Mouse (Mus musculus) heart, adult 8-10 months (tissue): ENCODE measurements around the gene Rbpjl. TPM values are rescaled to one million over a fixed set of nuclear protein-coding genes. Genes with fewer than 3 reads are reported as not detected.

Source experiments
- DNase-seq: peaks from one replicate; pipeline ENCODE4 v3.0.0; 2022; ENCODE audit warnings: low spot score
- total RNA-seq, 4 experiments: library from RNA; stranded (reverse); gene quantifications; 2 replicates each; pipeline ENCODE4 v1.2.4; 2022

The Rbpjl gene
- not detected for total RNA-seq

DNA sequence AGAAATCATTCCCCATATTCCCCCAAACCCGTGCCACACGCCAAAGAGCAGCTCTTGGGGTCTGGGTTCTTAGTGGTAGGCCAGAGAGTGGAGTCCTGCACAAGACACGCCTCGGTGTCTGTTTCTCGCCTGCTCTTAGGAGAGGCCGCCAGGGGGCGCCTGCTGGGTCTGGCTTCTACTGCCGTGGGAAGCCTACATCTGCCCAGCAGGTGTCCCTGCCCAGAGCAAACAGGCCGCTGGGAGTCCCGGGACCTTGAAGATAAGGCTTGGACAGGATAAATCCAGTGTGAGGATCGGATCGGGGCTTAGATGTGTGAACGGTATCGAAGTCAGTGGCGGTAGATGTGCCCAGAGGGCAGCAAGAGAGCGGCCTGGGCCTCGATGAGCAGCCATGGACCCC is at the start of gene Rbpjl:
Gene Rbpjl, plus strand, starts transcription at position 236 of the 400 bp plus-strand sequence.
- DNase-seq = peak; percentile 47

DNA sequence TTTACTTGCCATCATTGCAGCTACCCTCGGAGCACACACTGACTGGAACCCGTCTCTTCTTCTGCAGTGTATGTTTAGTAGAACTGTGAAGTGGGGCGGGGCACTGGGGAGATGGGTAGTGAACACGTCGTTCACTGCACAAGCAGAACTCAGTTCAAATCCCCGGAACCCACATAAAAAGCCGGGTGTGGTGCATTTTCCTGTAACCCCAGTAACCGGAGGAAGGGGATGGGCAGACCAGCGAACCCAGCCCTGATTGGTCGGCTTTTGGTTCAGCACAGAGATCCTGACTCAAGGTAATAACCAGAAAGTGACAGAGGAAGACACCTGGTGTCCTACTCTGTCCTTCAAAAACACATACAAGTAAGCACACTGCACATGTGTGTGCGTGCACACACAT is 49.6 kb upstream of the Rbpjl start:
- no peak for DNase-seq

DNA sequence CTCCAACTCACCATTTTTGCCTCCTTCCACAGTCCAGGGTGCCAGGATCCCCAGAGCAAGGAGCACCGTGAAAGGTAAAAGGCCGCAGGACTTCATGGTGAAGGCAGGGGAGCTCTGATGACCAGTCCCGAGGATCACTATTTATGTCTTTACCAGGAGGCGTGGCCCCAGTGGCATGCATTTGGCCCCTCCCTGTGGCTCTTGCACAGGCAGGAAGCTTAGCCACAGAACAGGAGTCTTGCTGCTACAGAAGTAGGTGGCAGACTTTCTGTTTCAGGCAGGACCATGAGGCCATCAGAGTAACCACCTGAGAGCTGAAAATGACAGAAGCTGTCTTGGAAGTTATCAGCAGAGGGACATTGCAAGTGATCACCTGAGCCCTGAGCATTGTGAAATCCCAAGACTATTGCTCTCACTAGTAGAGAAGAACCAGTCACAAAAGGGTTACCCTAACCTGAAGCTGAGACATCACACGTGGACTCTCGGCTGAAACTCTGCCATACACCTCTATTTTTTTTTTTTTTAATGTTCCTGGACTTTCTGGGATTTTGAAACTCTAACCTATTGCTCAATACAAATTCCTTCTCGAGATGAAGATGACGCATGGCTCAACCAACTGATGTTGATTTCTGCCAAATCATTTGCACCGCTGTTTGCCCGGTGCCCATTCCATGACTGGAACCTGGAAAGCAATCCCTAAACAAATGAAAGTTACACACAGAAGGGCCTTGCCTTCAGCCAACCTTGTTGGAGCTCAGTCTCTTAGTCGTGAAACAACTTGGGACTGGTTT is 46.6 kb upstream of the Rbpjl start:
- DNase-seq = no peak

DNA sequence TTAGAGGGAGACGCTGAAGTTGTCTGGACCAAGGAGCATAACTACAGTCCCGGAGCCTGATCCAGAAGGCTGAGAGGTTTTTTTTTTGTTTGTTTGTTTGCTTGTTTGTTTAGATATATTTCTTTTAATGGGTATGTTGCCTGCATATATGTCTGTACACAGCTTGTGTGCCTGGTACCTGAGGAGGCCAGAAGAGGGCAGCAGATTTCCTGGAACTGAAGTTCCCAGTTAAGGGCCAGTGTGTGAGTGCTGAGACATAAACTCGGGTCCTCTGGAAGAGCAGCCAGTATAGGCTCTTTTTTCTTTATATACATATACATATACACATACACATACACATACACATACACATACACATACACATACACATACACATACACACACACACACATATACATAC is 44.6 kb upstream of the Rbpjl start:
- DNase-seq = no peak

DNA sequence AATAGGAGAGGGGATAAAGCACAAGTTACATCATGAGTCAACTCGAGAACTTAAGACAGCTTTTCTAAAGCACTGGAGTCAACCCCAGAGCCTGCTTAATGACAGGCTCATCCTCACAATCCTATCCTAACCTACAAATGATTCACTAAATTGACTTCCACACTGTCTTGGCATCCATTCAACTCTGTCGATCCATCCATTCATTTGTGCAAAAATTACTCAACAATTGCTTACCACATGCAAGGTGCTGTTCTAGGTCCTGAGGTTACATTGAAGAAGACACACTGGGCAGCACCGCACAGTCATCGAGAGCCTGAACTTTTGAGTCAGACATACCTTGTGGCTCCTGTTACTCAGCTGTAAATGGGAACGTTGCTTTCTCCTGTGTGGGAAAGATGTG is 43.9 kb upstream of the Rbpjl start:
- DNase-seq = no peak

DNA sequence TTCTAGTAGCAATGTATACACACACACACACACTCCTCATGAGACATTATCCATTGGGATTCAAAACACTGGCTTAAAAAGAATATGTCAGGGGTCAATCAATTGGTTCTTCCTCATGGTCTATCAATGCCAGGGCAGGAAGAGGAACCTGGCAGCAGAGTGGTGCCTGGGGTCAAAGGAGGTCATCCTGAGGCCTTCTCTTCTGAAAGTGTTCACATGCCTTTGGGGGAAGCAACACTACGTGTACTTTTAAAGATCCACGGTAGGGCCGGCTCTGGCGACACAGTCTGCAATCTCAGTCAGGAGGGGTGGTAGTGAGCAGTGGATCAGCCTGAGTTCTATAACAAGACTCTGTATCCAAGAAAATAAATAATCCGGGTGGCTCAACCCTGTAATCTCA is 43.3 kb upstream of the Rbpjl start:
- no peak for DNase-seq

DNA sequence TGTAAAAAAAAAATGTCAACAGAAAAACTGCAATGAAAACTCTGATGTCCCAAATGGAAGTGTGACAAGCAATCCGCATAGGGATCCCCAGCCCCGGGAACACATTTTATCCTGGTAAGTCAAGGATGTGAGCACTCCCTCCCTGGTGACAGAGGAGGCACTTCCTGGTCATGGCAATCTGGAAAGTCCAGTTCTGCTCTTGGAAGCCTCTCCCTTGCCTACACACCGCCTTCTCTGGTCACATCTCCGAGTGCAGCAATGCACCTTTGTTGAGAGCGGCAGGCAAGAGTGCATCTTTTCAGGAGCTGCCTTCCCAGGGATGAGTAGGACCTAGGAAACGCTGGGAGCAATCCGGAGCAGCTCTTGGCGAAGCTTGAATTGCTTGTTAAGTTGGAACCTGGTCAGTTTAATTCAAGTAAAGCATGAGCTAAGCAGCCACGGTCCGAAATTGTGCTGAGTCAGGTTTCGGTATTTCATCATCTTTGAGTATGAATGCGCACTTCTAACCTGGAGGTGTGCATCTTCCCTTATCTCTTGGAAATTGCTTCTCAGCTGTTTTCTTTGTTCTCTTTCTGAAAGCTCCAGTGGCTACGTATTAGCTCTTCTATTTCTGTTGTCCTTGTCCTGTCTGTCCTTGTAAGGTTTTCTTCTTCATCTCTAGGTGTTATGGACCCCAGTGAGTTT is 41.8 kb upstream of the Rbpjl start:
- DNase-seq = no peak

DNA sequence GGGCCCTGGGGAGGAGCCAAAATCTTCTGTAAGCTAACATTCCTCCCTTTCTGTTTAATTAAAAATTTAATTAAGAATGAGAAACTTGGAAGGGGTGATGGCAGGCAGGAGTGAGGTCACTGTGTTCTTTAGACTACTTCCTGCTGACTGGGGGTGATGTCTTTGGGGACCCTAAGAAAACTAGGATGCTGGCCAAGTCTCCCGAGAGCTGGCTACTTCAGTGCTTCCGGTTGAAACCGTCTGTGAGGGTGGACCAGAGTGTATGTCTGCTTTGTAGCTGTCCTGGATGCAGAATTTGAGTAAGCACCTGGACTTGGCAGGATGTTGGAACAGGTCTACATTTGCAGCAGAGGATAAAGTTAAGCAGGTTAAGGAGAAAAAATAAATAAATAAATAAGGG is 36.0 kb upstream of the Rbpjl start:
- DNase-seq = no peak

DNA sequence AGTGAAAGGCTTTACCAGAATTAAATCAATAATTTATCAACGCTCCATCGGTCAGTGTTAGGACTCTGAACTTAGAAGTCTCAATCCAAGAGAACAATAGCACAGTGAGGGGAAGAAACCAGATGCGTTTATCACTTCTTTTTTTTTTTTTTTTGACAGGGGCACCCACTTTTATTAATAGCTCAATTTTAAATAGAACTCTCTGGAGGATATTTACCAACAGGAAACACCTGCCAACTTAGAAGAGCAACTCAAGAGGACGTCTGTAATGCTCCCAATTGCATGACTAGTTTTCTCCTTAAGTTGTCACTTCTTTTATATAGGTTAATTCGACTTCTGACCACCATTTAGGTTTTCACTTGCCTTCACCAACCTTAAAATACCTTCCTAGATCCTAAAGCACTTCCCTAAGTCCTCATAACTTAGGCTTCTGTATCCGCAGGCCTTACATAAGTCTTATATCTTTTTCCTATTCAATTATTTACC is 34.3 kb upstream of the Rbpjl start:
- DNase-seq = no peak

DNA sequence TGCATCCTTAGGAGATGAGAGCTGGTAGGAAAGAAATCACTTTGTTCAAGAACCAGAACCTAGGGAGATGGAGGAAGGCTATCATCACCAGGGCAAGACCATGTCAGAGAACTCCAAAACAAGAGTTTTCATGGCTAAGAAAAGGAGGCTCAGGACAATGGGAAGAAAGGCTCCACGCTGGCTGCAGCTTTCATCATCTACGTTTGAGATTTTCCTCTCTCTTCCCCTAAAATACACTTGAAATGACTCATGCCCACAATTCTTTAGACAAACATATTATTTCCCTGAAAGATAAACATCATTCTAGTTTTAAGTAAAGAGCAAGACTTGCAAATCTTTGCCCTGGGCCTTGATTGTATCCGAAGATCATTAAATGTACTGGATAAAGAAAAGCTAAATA is 31.6 kb upstream of the Rbpjl start:
- DNase-seq = no peak

DNA sequence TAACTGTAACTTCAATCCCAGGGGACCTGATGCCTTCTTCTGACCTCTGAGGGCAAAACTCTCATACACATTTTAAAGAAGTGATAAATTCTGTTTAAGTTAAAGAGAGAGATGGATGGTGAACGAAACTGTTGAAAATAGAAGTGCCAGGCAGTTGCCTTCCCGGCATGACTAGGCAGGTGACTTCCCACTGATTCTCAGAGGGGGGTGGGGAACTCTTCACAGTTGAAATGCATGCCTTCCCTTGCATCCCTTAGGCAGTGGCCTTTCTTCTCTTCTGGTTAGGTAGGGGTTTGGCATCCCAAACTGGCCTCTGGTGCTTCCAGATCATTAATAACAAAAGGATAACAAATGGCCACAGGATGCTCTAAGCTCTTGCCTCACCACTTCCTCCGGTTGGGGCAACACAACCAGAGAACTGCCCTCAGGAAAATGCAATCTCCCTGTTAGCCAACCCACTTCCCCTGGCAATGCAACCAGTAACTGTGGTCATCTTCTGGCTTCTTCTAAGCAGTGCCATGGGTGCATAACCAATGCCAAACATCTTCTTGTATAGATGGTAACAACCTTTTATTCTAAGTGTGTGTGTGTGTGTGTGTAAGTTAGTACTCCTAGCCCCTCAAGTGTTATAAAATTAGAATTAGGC is 30.4 kb upstream of the Rbpjl start:
- DNase-seq = no peak

DNA sequence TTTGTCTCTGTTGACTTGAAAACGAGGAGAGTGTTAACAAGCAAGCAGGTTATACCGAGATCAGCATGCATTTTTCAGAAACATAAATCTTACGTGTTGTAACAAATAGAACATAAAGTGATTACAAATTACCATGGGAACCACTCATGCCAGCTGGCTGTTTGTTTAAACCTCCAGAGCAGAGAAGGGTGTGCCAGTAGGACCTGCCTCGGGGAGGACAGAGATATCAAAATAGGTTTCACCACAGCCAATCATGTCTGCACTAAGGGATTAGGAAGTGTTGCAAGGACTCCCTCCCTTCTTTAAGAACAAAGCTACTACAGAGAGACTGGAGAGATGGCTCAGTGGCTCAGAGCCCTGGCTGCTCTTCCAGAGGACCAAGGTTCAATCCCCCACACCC is 29.8 kb upstream of the Rbpjl start:
- no peak for DNase-seq

DNA sequence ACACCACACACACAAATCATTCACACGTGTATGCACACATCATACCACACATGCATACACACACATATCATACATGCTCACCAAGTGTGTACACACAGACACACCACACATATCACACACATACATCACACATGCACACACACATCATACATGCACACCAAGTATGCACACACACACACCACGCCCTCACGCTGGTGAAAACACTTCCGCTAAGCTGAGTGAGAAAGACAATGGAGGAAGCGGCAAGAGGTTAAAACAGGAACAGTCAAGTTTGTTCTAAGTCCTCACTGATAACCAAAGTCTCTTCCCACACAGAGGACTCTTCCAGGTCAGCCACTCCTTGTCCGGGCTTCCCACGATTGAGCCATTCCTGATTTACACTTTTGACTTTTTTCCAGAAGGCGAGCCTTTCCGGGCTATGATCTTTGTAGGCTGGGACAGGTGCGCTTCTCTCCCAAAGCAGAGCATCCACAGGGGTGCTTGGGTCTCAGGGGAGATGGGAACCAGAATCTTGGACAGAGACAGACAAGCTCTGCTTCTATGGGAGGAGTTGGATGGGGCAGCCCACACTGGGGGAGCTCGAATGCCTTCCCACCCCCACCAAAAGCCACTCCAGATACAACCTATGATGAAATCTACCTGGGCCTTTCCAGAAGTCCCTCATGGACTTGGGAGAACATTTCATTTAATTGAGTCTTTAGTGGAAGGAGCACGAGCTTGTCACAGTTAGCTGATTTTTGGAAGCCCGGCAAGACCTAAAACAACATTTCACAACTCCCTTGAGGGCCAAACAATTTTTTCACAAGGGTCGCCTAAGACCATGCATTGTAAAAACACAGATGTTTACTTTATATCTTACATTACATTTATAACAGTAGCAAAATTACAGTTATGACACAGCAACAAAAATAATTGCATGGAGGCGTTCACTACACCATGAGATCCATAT is 25.2 kb upstream of the Rbpjl start:
- DNase-seq = no peak

DNA sequence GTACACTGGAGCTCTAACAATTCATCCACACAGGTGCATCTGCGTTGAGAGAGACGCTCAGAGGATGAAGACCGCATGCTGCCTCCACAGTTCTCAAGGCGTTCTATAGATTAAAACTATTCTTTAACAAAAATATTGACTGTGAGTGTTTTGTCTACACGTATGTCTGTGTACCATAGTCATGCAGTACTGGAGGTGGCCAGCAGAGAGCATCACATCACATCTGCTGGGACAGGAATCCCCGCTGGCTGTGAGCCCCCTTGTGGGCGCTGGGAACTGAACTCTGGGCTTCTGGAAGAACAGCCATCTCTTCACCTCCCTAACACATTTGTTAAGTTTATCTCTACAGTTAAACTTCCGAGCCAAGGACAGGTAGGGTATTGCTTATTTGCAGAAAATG is 21.2 kb upstream of the Rbpjl start:
- no peak for DNase-seq

DNA sequence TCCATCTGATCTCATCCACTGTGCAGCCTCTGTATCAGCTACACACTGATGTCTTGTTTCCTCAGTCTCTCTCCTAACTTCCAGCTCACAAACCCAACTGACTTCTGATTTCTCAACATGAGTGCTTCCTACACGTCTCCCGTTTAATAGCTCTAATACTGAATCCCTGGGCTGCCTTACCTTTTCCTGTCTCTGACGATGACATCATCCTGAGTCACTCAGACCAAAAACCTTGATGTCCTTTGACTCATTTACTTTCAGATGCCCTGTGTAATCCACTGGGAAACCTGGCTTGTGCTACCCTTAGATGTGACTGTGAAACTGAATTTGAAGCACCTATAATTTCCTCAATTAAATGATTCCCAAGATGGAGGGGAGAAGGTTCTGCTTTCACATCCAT is 20.0 kb upstream of the Rbpjl start:
- no peak for DNase-seq

DNA sequence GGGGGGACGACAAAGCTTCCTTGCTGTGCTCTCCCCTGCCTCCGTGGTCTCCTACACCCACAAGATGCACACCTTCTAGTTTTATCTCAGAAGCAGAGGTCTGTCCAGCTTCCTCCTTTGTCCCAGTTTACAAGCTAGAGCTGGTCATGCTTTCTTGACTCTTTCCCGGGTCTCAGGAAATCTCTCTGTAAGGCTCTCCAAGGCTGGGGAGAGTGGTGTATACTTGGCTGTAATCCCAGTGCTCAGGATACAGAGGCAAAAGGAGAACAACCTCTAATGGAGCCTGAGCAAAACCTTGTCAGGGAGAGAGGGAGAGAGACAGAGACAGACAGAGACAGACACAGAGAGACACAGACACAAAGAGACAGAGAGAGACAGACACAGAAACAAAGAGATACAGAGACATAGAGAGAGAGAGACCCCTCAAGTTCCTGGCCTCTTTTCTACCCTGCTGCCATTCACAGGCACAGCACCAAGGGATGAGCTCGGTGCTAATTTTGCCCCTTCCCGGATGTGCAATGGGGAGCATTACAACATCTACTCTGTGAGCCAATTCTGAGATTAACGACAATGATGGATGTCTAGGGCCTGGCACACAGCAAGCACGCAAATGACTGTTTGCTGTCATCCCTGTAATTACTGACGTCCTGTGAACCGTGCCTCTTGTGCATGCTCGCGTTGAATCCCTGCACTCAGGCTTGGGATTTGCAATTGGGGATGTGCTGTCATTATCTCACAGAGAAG is 19.1 kb upstream of the Rbpjl start:
- no peak for DNase-seq

DNA sequence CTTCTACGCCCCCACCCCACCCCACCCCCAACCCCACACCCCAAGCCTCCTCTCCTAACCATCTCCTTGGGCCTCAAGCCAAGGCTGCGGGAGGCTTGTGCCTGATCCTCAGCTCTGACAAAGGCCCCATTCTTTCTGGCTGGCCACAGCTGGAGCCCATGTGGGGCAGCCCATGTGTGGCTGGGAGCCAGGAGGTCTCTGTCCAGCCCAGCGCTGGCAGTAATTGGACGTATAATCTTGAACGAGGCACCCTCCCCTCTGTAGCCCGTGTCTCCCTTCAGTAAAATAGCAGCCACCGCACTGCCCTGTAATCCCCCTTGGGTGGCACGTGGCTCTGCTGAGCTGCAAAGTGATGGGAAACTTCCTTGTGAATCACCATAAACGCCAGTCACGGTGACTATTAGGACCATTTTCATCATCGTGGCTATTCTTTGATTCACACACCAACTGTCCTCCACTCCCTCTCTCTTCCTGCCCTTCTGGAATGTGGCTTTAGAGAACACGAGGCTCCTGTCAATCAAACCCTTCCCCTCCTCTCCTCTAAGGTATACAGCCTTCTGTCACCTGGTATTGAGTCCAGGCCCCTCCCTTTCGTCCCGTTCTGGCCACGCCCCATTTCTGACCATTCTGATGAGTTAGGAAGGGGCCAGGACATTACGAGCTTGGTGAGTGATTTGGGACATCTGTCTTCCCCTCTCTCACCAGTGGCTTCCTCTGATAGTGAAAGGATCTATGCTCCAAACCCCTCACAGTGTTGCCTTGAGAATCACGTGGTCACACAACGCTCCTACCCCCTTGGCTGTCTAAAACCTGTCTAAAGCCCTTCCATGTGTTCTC is 16.8 kb upstream of the Rbpjl start:
- no peak for DNase-seq

DNA sequence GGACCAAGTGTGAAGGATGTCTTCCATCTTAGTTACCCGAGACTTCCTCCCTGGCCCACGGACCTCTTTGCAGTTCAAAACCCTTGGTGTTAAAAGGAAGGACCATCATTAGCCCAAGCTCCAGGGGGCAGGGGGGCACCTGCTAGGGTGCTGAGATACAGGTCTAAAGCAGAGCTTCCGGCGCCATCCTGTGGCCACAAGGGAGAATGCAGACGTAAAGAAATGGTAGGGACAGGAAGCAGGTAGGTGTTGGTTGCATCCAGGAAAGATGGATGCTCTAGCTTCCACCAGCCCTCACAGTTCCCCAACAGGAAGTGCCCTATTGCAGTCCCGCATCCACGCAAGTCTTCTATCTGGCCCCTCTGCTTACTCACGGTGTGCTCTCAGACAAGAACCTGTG is 16.0 kb upstream of the Rbpjl start:
- no peak for DNase-seq

DNA sequence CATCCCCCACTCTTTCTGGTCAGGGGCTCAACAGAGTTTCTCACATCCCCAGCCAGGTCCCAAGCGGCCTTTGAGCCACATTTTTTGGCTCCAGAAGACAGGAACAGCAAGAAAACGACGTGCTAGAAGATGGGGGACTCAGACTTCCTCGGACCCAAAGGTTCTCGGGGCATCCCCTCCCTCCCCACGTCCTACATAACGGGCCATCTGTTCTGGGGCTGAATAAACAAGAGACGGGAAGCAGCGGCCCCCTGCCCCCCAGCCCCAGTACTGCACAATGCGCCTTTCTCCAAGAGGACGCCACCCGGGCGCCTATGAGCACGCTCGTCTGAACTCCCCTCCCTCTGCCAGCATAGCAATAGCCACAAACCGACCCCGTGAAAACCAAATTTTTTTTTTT is 13.9 kb upstream of the Rbpjl start, which contains the start of gene Slpi:
Gene Slpi, minus strand, starts transcription at position 76 of the 400 bp plus-strand sequence.
- DNase-seq = no peak

DNA sequence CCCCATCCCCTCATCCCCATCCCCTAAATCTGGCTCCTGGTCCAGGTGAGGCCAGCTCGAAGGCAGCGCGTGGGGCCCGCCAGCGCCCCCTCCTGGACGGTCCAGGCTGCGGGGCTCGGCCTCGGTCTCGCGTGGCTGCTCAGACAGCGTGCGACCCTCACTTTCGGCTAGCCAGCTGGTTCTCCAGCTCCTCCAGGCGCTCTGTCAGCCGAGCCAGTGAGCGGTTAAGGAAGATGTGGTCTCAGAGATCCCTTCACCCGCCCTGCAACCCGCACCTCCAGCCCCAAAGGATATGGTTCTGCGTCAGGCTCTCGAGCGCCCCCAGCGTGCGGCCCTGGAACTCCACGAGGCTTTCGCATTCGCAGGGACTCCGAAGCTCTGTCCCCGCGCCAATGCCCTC is 13.4 kb upstream of the Rbpjl start:
- peak; percentile 65 for DNase-seq
